Mouse (Mus musculus) common myeloid progenitor, adult 5-6 weeks (primary cell): Measurements from ENCODE around the gene Zfp942. TPM values are rescaled to one million over a fixed set of nuclear protein-coding genes. Genes with fewer than 3 reads are reported as not detected.
A peak's percentile ranks its signal among the peaks of the same experiment; 100 is the strongest.

ENCODE experiments used
- ATAC-seq: replicated peaks from 2 replicates; pipeline ENCODE4 v1.8.0; 2016; ENCODE audit warnings: low read depth, mild to moderate bottlenecking, moderate TSS enrichment, inconsistent platforms; ENCODE audit not compliant: poor library complexity, severe bottlenecking
- total RNA-seq: library from RNA; stranded (forward); fragments of 200-1000, 187-1606 nt; gene quantifications from 2 replicates; pipeline ENCODE4 v1.2.3, GENCODE M21; 2017

Zfp942 gene
- total RNA-seq: 26.2 and 36.2 TPM in 2 replicates

GRCm38 (mm10) chr17:21962107-21962907 is at the start of gene Zfp942, which contains the start of gene Zfp943:
TSS of gene Zfp942 (minus strand) at chr17:21962464.
TSS of gene Zfp943 (plus strand) at chr17:21962552.
- peak; percentile 95 for ATAC-seq

DNA sequence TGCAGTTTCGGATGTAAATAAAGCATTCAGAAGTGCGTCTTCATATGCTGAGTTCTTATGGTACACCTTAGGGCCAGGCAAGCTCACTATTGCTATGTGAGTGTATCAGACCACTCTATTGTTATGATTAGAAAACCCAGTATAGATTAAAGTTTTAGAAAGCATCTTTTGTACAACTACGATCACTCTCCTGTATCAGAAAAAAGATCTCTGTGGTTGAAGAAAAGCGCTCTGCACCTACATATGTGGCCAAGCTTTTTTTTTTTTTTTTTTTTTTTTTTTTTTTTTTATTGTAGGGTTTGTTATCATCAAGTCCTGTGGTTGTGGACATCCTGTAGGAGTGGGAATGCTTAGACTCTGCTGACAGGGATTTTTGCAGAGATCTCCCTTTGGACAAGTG is 1.0 kb upstream of the Zfp942 start:
- 0 out of 2 replicates have a peak, but pooled peaks have one; percentile 7 for ATAC-seq

- peak; percentile 97 for ATAC-seq
These were observed 52.7 kb downstream of the Zfp942 start, which contains the start of gene Zfp995 for GRCm38 (mm10) chr17:21909456-21910052. TSS of gene Zfp995 (minus strand) at chr17:21909926.

DNA sequence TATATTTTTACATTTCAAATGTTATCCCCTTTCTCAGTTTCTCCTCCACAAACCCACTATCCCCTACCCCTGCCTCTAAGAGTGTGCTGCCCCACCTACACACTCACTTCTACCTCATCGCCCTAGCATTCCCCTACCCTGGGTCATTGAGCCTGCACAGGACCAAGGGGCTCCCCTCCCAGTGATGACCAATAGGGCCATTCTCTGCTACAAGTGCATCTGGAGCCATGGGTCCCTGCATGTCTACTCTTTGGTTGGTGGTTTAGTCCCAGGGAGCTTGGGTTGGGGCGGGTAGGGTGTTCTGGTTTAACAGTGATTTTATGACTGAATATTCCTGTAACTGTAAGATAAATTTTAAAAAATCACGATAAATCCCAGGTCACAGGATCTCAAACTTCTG is 53.2 kb downstream of the Zfp942 start:
- no peak for ATAC-seq

Other genes starting within 250 kb of the Zfp942 start
- 5.8 and 8.6 TPM in 2 replicates for gene Zfp229, start 231.7 kb downstream of the Zfp942 start, total RNA-seq
- gene Zfp820, start 116.7 kb downstream of the Zfp942 start, total RNA-seq: 9.8 and 11.1 TPM in 2 replicates
- 6.9 and 9.8 TPM in 2 replicates for gene Zfp995, start 52.5 kb downstream of the Zfp942 start, total RNA-seq
- gene Zfp943, start 88 bp upstream of the Zfp942 start, total RNA-seq: 26.1 and 26.2 TPM in 2 replicates
- 4.6 and 7.2 TPM in 2 replicates for gene Zfp947, start 203.7 kb upstream of the Zfp942 start, total RNA-seq